Mouse (Mus musculus) CH12.LX (cell line): ENCODE measurements at regions not wholly inside any gene's neighbourhood (a gene's known extent, or its start where the extent isn't known, plus 50 kb on each side); places are given as distances from the start of the nearest gene placed in this dataset.

Experiments used
- DNase-seq: peaks from one replicate; pipeline ENCODE4 v3.0.0-alpha.2; 2013; ENCODE audit errors: extremely low read depth
- H3K27ac ChIP-seq: 2 replicates; pipeline ENCODE4 v1.5.1; 2012; ENCODE audit warnings: low read depth, mild to moderate bottlenecking, control low read depth, moderate library complexity; ENCODE audit not compliant: insufficient read depth
- H3K27me3 ChIP-seq: replicated peaks from 2 replicates; pipeline ENCODE3; 2012; ENCODE audit warnings: inconsistent platforms
- H3K36me3 ChIP-seq, 2 experiments: replicated peaks in 1 of 2; 2 replicates each; pipeline versions ENCODE3 to v1.6.1; 2012; ENCODE audit warnings: inconsistent platforms in 1 of 2, low read length in 1 of 2, mild to moderate bottlenecking in 1 of 2, mixed read lengths in 1 of 2, moderate library complexity in 1 of 2; ENCODE audit not compliant: control insufficient read depth in 1 of 2, insufficient read depth in 1 of 2
- H3K4me1 ChIP-seq, 2 experiments: 2 replicates each; pipeline ENCODE4 v1.6.1; 2012; ENCODE audit warnings: inconsistent platforms in 1 of 2, moderate library complexity in 1 of 2; ENCODE audit not compliant: insufficient read depth in 2 of 2, control insufficient read depth in 1 of 2
- H3K4me2 ChIP-seq: 2 replicates; pipeline ENCODE4 v1.6.1; 2012; ENCODE audit warnings: low read depth, mild to moderate bottlenecking, control low read depth; ENCODE audit not compliant: poor library complexity, insufficient read depth, severe bottlenecking
- H3K4me3 ChIP-seq, 3 experiments: fragments of 150-350 bp in 1 of 3; sonication (generic) in 1 of 3; replicated peaks in 1 of 3; 2 replicates each; pipeline versions ENCODE3 to v1.5.1; 2011 to 2012; ENCODE audit warnings: low read depth in 2 of 3, low read length in 2 of 3, mild to moderate bottlenecking in 2 of 3, moderate library complexity in 2 of 3, control low read depth in 1 of 3, improper control_type of control experiment in 1 of 3, inconsistent platforms in 1 of 3, mixed read lengths in 1 of 3; ENCODE audit not compliant: poor library complexity in 1 of 3
- H3K79me2 ChIP-seq: replicated peaks from 2 replicates; pipeline ENCODE4 v1.6.1; 2012; ENCODE audit warnings: mild to moderate bottlenecking, moderate library complexity; ENCODE audit not compliant: control insufficient read depth, poor library complexity, insufficient read depth, severe bottlenecking; ENCODE audit errors: extremely low read depth
- H3K9ac ChIP-seq: 2 replicates; pipeline ENCODE4 v1.6.1; 2012; ENCODE audit warnings: low read depth, mild to moderate bottlenecking, control low read depth, moderate library complexity; ENCODE audit not compliant: insufficient read depth
- H3K9me3 ChIP-seq: replicated peaks from 2 replicates; pipeline ENCODE3; 2012; ENCODE audit warnings: low read length, inconsistent platforms, mixed read lengths
- CHD1 ChIP-seq: IDR thresholded peaks from 2 replicates; pipeline ENCODE4 v1.6.1; 2012; ENCODE audit warnings: low read depth, low read length, improper control_type of control experiment, inconsistent platforms
- CHD2 ChIP-seq: IDR thresholded peaks from 2 replicates; pipeline ENCODE4 v1.6.1; 2011; ENCODE audit warnings: low read length, improper control_type of control experiment
- MEF2A ChIP-seq: IDR thresholded peaks from 2 replicates; pipeline ENCODE4 v1.6.1; 2014; ENCODE audit warnings: low read depth, mild to moderate bottlenecking, inconsistent platforms, low read length, improper control_type of control experiment, borderline replicate concordance
- NELFE ChIP-seq: IDR thresholded peaks from 2 replicates; pipeline ENCODE4 v1.6.1; 2011; ENCODE audit warnings: low read depth, low read length, improper control_type of control experiment
- POLR2A ChIP-seq: IDR thresholded peaks from 2 replicates; pipeline ENCODE4 v1.6.1; 2011; ENCODE audit warnings: low read depth, mild to moderate bottlenecking, improper control_type of control experiment, low read length
- RAD21 ChIP-seq: IDR thresholded peaks from 2 replicates; pipeline ENCODE4 v1.6.1; 2011; ENCODE audit warnings: low read depth, mild to moderate bottlenecking, low read length, improper control_type of control experiment, moderate library complexity
- TBP ChIP-seq: conservative IDR thresholded peaks from 2 replicates; pipeline ENCODE4 v1.6.1; 2011; ENCODE audit warnings: low read depth, low read length, improper control_type of control experiment
- dilution Hi-C: fragments of 300-500 bp; cut with MboI; formaldehyde crosslinking; loops from 2 replicates; pipeline ENCODE4 v1.14.3; 2020; ENCODE audit warnings: low sequenced_read_pairs; ENCODE audit not compliant: extremely low pct_unique_long_range_greater_than_20kb, extremely low pct_ligation_motif_present
- in situ Hi-C: fragments of 300-500 bp; cut with MboI; formaldehyde crosslinking; loops from 3 replicates; pipeline ENCODE4 v1.14.3; 2019; ENCODE audit warnings: low sequenced_read_pairs, low pct_ligation_motif_present, low pct_unique_long_range_greater_than_20kb, mixed read lengths

GRCm38 (mm10) chr14:115037086-115037793 is 54.8 kb upstream of the Gpc5 start:
- H3K36me3 ChIP-seq = peaks cover 0 to 2% of the 10 kb centered on the region in 2 experiments
- H3K27ac ChIP-seq = peak overlapping the region; percentile 96
- H3K4me1 ChIP-seq = peaks cover 11 to 15% of the 10 kb centered on the region in 2 experiments; a peak in 3 of 4 replicates
- peak overlapping the region in 2 of 3 experiments; percentile 8 to 15 for H3K4me3 ChIP-seq
- dilution Hi-C loops = no loop called here
- DNase-seq = peak; percentile 55
- H3K79me2 ChIP-seq = peaks cover 12% of the 10 kb centered on the region
- no peaks in the 10 kb centered on the region for H3K9me3 ChIP-seq
- no peaks in the 10 kb centered on the region for H3K27me3 ChIP-seq
- peak overlapping the region; percentile 66 for H3K9ac ChIP-seq
- TF ChIP-seq TBP (peak; percentile 12; the same call in 1 of the 2 replicates), MEF2A (peak; percentile 35; the same call in 1 of the 2 replicates), NELFE (0 out of 2 replicates have a peak, but pooled peaks have one; percentile 23), CHD1 (0 out of 2 replicates have a peak, but pooled peaks have one; percentile 15), CHD2 (no peak)
- TF ChIP-seq, all 38 proteins: peak for 4
- peak overlapping the region; percentile 56; the same call in 1 of the 2 replicates for H3K4me2 ChIP-seq
- in situ Hi-C loops = no loop called here

- in situ Hi-C loops (no loop called here), dilution Hi-C loops (no loop called here)
These were observed 53.2 kb upstream of the Gpc5 start for GRCm38 (mm10) chr14:115038788-115039187.

GRCm38 (mm10) chr14:115039524-115039923 is 52.5 kb upstream of the Gpc5 start:
- H3K4me1 ChIP-seq = peaks cover 0 to 9% of the 10 kb centered on the region in 2 experiments; a peak in 2 of 4 replicates
- H3K4me3 ChIP-seq = peak overlapping the region in 2 of 3 experiments; percentile 35 to 73
- peak; percentile 11 for DNase-seq
- no peaks in the 10 kb centered on the region for H3K9me3 ChIP-seq
- peaks cover 13 to 23% of the 10 kb centered on the region in 2 experiments for H3K36me3 ChIP-seq
- TF ChIP-seq POLR2A (no peak), TBP (peak; percentile 79)
- no peak overlapping the region for H3K27ac ChIP-seq
- dilution Hi-C loops = no loop called here
- in situ Hi-C loops = no loop called here
- peak overlapping the region; percentile 55; the same call in 1 of the 2 replicates for H3K9ac ChIP-seq
- no peaks in the 10 kb centered on the region for H3K27me3 ChIP-seq
- peaks cover 34% of the 10 kb centered on the region for H3K79me2 ChIP-seq
- no peak overlapping the region for H3K4me2 ChIP-seq

More at GRCm38 (mm10) chr14:115038788-115039187, 53.2 kb upstream of the Gpc5 start:
- H3K4me3 ChIP-seq = peak overlapping the region; percentile 16 to 26 (median 18)
- H3K36me3 ChIP-seq = peaks cover 6 to 15% of the 10 kb centered on the region in 2 experiments
- H3K79me2 ChIP-seq = peaks cover 26% of the 10 kb centered on the region
- no peaks in the 10 kb centered on the region for H3K9me3 ChIP-seq
- H3K9ac ChIP-seq = peak overlapping the region; percentile 55
- H3K27me3 ChIP-seq = no peaks in the 10 kb centered on the region
- DNase-seq = peak; percentile 27
- peak overlapping the region; percentile 60 for H3K4me2 ChIP-seq
- peaks cover 7 to 10% of the 10 kb centered on the region in 2 experiments; a peak in 3 of 4 replicates for H3K4me1 ChIP-seq
- peak overlapping the region; percentile 99 for H3K27ac ChIP-seq
- TF ChIP-seq RAD21 = no peak
- TF ChIP-seq POLR2A = peak; percentile 19; the same call in 1 of the 2 replicates
